Mouse (Mus musculus) embryonic fibroblast, embryonic 13.5 days (primary cell): ENCODE measurements around the gene Gm10277. TPM values are rescaled to one million over a fixed set of nuclear protein-coding genes. Genes with fewer than 3 reads are reported as not detected.

Experiments
- H3K27ac ChIP-seq: 2 replicates; pipeline ENCODE4 v1.5.1; 2012; ENCODE audit warnings: low read length, control low read depth, inconsistent platforms; ENCODE audit not compliant: insufficient read depth
- H3K4me1 ChIP-seq: 2 replicates; pipeline ENCODE4 v1.6.1; 2011; ENCODE audit warnings: low read length; ENCODE audit not compliant: control insufficient read depth, insufficient read depth
- H3K4me3 ChIP-seq: 2 replicates; pipeline ENCODE4 v1.5.1; 2011; ENCODE audit warnings: mild to moderate bottlenecking, control low read depth, low read length; ENCODE audit not compliant: insufficient read depth
- CTCF ChIP-seq: IDR thresholded peaks from 2 replicates; pipeline ENCODE4 v1.5.1; 2011; ENCODE audit warnings: mild to moderate bottlenecking, control low read depth, low read length, moderate library complexity, borderline replicate concordance; ENCODE audit not compliant: insufficient read depth
- POLR2A ChIP-seq: IDR thresholded peaks from 2 replicates; pipeline ENCODE4 v1.6.1; 2011; ENCODE audit warnings: low read depth, mild to moderate bottlenecking, control low read depth, low read length, moderate library complexity
- polyA plus RNA-seq: library from polyadenylated mRNA; stranded (reverse); fragments of >200 nt; gene quantifications from 2 replicates; pipeline ENCODE4 v1.2.4, GENCODE M21; 2011; ENCODE audit warnings: low read depth; ENCODE audit not compliant: missing spikeins, insufficient read length

The Gm10277 gene
- polyA plus RNA-seq, 1 experiment = not detected

- H3K27ac ChIP-seq = no peak overlapping the region
- no peak overlapping the region for H3K4me3 ChIP-seq
- no peak for TF ChIP-seq POLR2A
- peak; percentile 88; the same call in 1 of the 2 replicates for TF ChIP-seq CTCF
- no peaks in the 10 kb centered on the region for H3K4me1 ChIP-seq
Measured at GRCm38 (mm10) chr11:77825853-77826252, 38.3 kb upstream of the Gm10277 start.

GRCm38 (mm10) chr11:77822781-77823180 is 35.2 kb upstream of the Gm10277 start:
- TF ChIP-seq POLR2A (no peak), CTCF (peak; percentile 59; the same call in 1 of the 2 replicates)
- Histone ChIP-seq H3K4me3 (no peak overlapping the region), H3K27ac (no peak overlapping the region), H3K4me1 (no peaks in the 10 kb centered on the region)

GRCm38 (mm10) chr11:77821648-77822047 is 34.1 kb upstream of the Gm10277 start:
- Histone ChIP-seq H3K27ac (no peak overlapping the region), H3K4me3 (no peak overlapping the region), H3K4me1 (no peaks in the 10 kb centered on the region)
- TF ChIP-seq CTCF (peak; percentile 95), POLR2A (no peak)

GRCm38 (mm10) chr11:77816003-77816402 is 28.5 kb upstream of the Gm10277 start:
- no peak overlapping the region for H3K27ac ChIP-seq
- no peak overlapping the region for H3K4me3 ChIP-seq
- no peaks in the 10 kb centered on the region for H3K4me1 ChIP-seq
- TF ChIP-seq CTCF = peak; percentile 96
- TF ChIP-seq POLR2A = no peak

GRCm38 (mm10) chr11:77813969-77814368 is 26.4 kb upstream of the Gm10277 start:
- no peak for TF ChIP-seq POLR2A
- no peak for TF ChIP-seq CTCF
- no peaks in the 10 kb centered on the region for H3K4me1 ChIP-seq
- H3K4me3 ChIP-seq = no peak overlapping the region
- H3K27ac ChIP-seq = no peak overlapping the region

- Histone ChIP-seq H3K4me1 (no peaks in the 10 kb centered on the region; the same call in 1 of the 2 replicates), H3K4me3 (no peak overlapping the region), H3K27ac (no peak overlapping the region)
- TF ChIP-seq POLR2A = no peak
- no peak for TF ChIP-seq CTCF
Measured at GRCm38 (mm10) chr11:77810018-77810417, 22.5 kb upstream of the Gm10277 start.

GRCm38 (mm10) chr11:77809215-77809614 is 21.7 kb upstream of the Gm10277 start:
- H3K4me1 ChIP-seq = no peaks in the 10 kb centered on the region; the same call in 1 of the 2 replicates
- no peak overlapping the region for H3K27ac ChIP-seq
- TF ChIP-seq CTCF (no peak), POLR2A (no peak)
- no peak overlapping the region for H3K4me3 ChIP-seq

GRCm38 (mm10) chr11:77808051-77808465 is 20.5 kb upstream of the Gm10277 start:
- H3K4me3 ChIP-seq = no peak overlapping the region
- no peaks in the 10 kb centered on the region; the same call in 1 of the 2 replicates for H3K4me1 ChIP-seq
- 0 out of 2 replicates have a peak overlapping the region, but pooled peaks have one; percentile 21 for H3K27ac ChIP-seq
- TF ChIP-seq CTCF (no peak), POLR2A (no peak)

GRCm38 (mm10) chr11:77806855-77807254 is 19.3 kb upstream of the Gm10277 start:
- H3K4me1 ChIP-seq = no peaks in the 10 kb centered on the region; the same call in 1 of the 2 replicates
- TF ChIP-seq POLR2A (no peak), CTCF (no peak)
- H3K4me3 ChIP-seq = no peak overlapping the region
- no peak overlapping the region for H3K27ac ChIP-seq

GRCm38 (mm10) chr11:77806218-77806617 is 18.7 kb upstream of the Gm10277 start:
- H3K27ac ChIP-seq = no peak overlapping the region
- H3K4me3 ChIP-seq = no peak overlapping the region
- TF ChIP-seq CTCF = no peak
- H3K4me1 ChIP-seq = no peaks in the 10 kb centered on the region; the same call in 1 of the 2 replicates

GRCm38 (mm10) chr11:77802341-77802865 is 14.9 kb upstream of the Gm10277 start:
- Histone ChIP-seq H3K4me3 (no peak overlapping the region), H3K27ac (no peak overlapping the region)
- TF ChIP-seq CTCF (no peak), POLR2A (no peak)

More at GRCm38 (mm10) chr11:77802341-77802865, 14.9 kb upstream of the Gm10277 start:
- no peaks in the 10 kb centered on the region for H3K4me1 ChIP-seq
